Mouse (Mus musculus): ENCODE measurements at regions not wholly inside any gene's neighbourhood (a gene's known extent, or its start where the extent isn't known, plus 50 kb on each side); places are given as distances from the start of the nearest gene placed in this dataset.

- Histone ChIP-seq H3K9me3 (ENCODE audit: control insufficient read depth, low read depth, low read length) (no peaks in the 10 kb centered on the region), H3K27me3 (ENCODE audit: control insufficient read depth, insufficient read depth, low read length) (no peaks in the 10 kb centered on the region), H3K27ac (ENCODE audit: low read length) (no peak overlapping the region), H3K4me3 (ENCODE audit: low read depth, low read length) (no peak overlapping the region), H3K4me2 (replicated peaks; ENCODE audit: low read depth, low read length) (no peak overlapping the region), H3K9ac (replicated peaks; ENCODE audit: low read depth, low read length) (no peak overlapping the region), H3K36me3 (ENCODE audit: control insufficient read depth, insufficient read depth, low read length) (no peaks in the 10 kb centered on the region), H3K4me1 (ENCODE audit: control insufficient read depth, insufficient read depth, low read length) (no peaks in the 10 kb centered on the region)
- 76% methylated on average over 7 of the region's 7 CpGs for WGBS
- ATAC-seq (ENCODE audit: insufficient number of reproducible peaks, insufficient read depth, low FRiP score, low read depth): no peak
Measured at GRCm38 (mm10) chr2:124918986-124919761, 148.8 kb upstream of the Slc24a5 start.

GRCm38 (mm10) chr2:124919762-124920255 is 148.1 kb upstream of the Slc24a5 start:
- H3K27me3 ChIP-seq (ENCODE audit: control insufficient read depth, insufficient read depth, low read length): no peaks in the 10 kb centered on the region
- H3K4me1 ChIP-seq (ENCODE audit: control insufficient read depth, insufficient read depth, low read length): no peaks in the 10 kb centered on the region
- no peak overlapping the region for H3K9ac ChIP-seq (replicated peaks; ENCODE audit: low read depth, low read length)
- H3K4me3 ChIP-seq (ENCODE audit: low read depth, low read length): no peak overlapping the region
- no peak for ATAC-seq (ENCODE audit: insufficient number of reproducible peaks, insufficient read depth, low FRiP score, low read depth)
- no peaks in the 10 kb centered on the region for H3K9me3 ChIP-seq (ENCODE audit: control insufficient read depth, low read depth, low read length)
- no peak overlapping the region for H3K4me2 ChIP-seq (replicated peaks; ENCODE audit: low read depth, low read length)
- H3K36me3 ChIP-seq (ENCODE audit: control insufficient read depth, insufficient read depth, low read length): no peaks in the 10 kb centered on the region
- no peak overlapping the region for H3K27ac ChIP-seq (ENCODE audit: low read length)
- WGBS: 33% methylated on average over 1 of the region's 1 CpGs

GRCm38 (mm10) chr2:124920265-124920664 is 147.7 kb upstream of the Slc24a5 start:
- no peak overlapping the region for H3K27ac ChIP-seq (ENCODE audit: low read length)
- H3K4me3 ChIP-seq (ENCODE audit: low read depth, low read length): no peak overlapping the region
- H3K9me3 ChIP-seq (ENCODE audit: control insufficient read depth, low read depth, low read length): no peaks in the 10 kb centered on the region
- no peak for ATAC-seq (ENCODE audit: insufficient number of reproducible peaks, insufficient read depth, low FRiP score, low read depth)
- no peak overlapping the region for H3K9ac ChIP-seq (replicated peaks; ENCODE audit: low read depth, low read length)
- no peaks in the 10 kb centered on the region for H3K4me1 ChIP-seq (ENCODE audit: control insufficient read depth, insufficient read depth, low read length)
- WGBS: 31% methylated on average over 2 of the region's 2 CpGs
- no peak overlapping the region for H3K4me2 ChIP-seq (replicated peaks; ENCODE audit: low read depth, low read length)
- H3K36me3 ChIP-seq (ENCODE audit: control insufficient read depth, insufficient read depth, low read length): no peaks in the 10 kb centered on the region
- H3K27me3 ChIP-seq (ENCODE audit: control insufficient read depth, insufficient read depth, low read length): no peaks in the 10 kb centered on the region

- Histone ChIP-seq H3K4me3 (ENCODE audit: low read depth, low read length) (no peak overlapping the region), H3K9me3 (ENCODE audit: control insufficient read depth, low read depth, low read length) (no peaks in the 10 kb centered on the region), H3K27me3 (ENCODE audit: control insufficient read depth, insufficient read depth, low read length) (no peaks in the 10 kb centered on the region), H3K4me2 (replicated peaks; ENCODE audit: low read depth, low read length) (no peak overlapping the region), H3K9ac (replicated peaks; ENCODE audit: low read depth, low read length) (no peak overlapping the region), H3K27ac (ENCODE audit: low read length) (no peak overlapping the region), H3K4me1 (ENCODE audit: control insufficient read depth, insufficient read depth, low read length) (peaks cover 2% of the 10 kb centered on the region; the same call in 1 of the 2 replicates), H3K36me3 (ENCODE audit: control insufficient read depth, insufficient read depth, low read length) (no peaks in the 10 kb centered on the region)
- 92% methylated on average over 10 of the region's 10 CpGs for WGBS
- peak; percentile 81; the same call in 1 of the 2 replicates for ATAC-seq (ENCODE audit: insufficient number of reproducible peaks, insufficient read depth, low FRiP score, low read depth)
Measured at GRCm38 (mm10) chr2:124927882-124928758, 139.8 kb upstream of the Slc24a5 start.

GRCm38 (mm10) chr2:124928759-124929113 is 139.2 kb upstream of the Slc24a5 start:
- Histone ChIP-seq H3K4me3 (ENCODE audit: low read depth, low read length) (no peak overlapping the region), H3K27me3 (ENCODE audit: control insufficient read depth, insufficient read depth, low read length) (no peaks in the 10 kb centered on the region), H3K27ac (ENCODE audit: low read length) (no peak overlapping the region), H3K9me3 (ENCODE audit: control insufficient read depth, low read depth, low read length) (no peaks in the 10 kb centered on the region), H3K4me1 (ENCODE audit: control insufficient read depth, insufficient read depth, low read length) (peaks cover 2% of the 10 kb centered on the region; the same call in 1 of the 2 replicates), H3K36me3 (ENCODE audit: control insufficient read depth, insufficient read depth, low read length) (no peaks in the 10 kb centered on the region), H3K4me2 (replicated peaks; ENCODE audit: low read depth, low read length) (no peak overlapping the region), H3K9ac (replicated peaks; ENCODE audit: low read depth, low read length) (no peak overlapping the region)
- 55% methylated on average over 5 of the region's 5 CpGs for WGBS
- no peak; the same call in 1 of the 2 replicates for ATAC-seq (ENCODE audit: insufficient number of reproducible peaks, insufficient read depth, low FRiP score, low read depth)

- Histone ChIP-seq H3K4me3 (ENCODE audit: low read depth, low read length) (no peak overlapping the region), H3K4me1 (ENCODE audit: control insufficient read depth, insufficient read depth, low read length) (peaks cover 2% of the 10 kb centered on the region; the same call in 1 of the 2 replicates), H3K9me3 (ENCODE audit: control insufficient read depth, low read depth, low read length) (no peaks in the 10 kb centered on the region), H3K4me2 (replicated peaks; ENCODE audit: low read depth, low read length) (no peak overlapping the region), H3K36me3 (ENCODE audit: control insufficient read depth, insufficient read depth, low read length) (no peaks in the 10 kb centered on the region), H3K27ac (ENCODE audit: low read length) (no peak overlapping the region), H3K27me3 (ENCODE audit: control insufficient read depth, insufficient read depth, low read length) (no peaks in the 10 kb centered on the region), H3K9ac (replicated peaks; ENCODE audit: low read depth, low read length) (no peak overlapping the region)
- WGBS: 67% methylated on average over 7 of the region's 7 CpGs
- no peak for ATAC-seq (ENCODE audit: insufficient number of reproducible peaks, insufficient read depth, low FRiP score, low read depth)
Measured at GRCm38 (mm10) chr2:124930719-124931118, 137.2 kb upstream of the Slc24a5 start.

- Histone ChIP-seq H3K4me1 (ENCODE audit: control insufficient read depth, insufficient read depth, low read length) (peaks cover 2% of the 10 kb centered on the region; the same call in 1 of the 2 replicates), H3K27me3 (ENCODE audit: control insufficient read depth, insufficient read depth, low read length) (no peaks in the 10 kb centered on the region), H3K36me3 (ENCODE audit: control insufficient read depth, insufficient read depth, low read length) (no peaks in the 10 kb centered on the region), H3K4me3 (ENCODE audit: low read depth, low read length) (no peak overlapping the region), H3K4me2 (replicated peaks; ENCODE audit: low read depth, low read length) (no peak overlapping the region), H3K27ac (ENCODE audit: low read length) (no peak overlapping the region), H3K9ac (replicated peaks; ENCODE audit: low read depth, low read length) (no peak overlapping the region), H3K9me3 (ENCODE audit: control insufficient read depth, low read depth, low read length) (no peaks in the 10 kb centered on the region)
- WGBS: 69% methylated on average over 6 of the region's 6 CpGs
- ATAC-seq (ENCODE audit: insufficient number of reproducible peaks, insufficient read depth, low FRiP score, low read depth): no peak
Measured at GRCm38 (mm10) chr2:124932566-124932965, 135.4 kb upstream of the Slc24a5 start.

- no peaks in the 10 kb centered on the region for H3K36me3 ChIP-seq (ENCODE audit: control insufficient read depth, insufficient read depth, low read length)
- H3K27ac ChIP-seq (ENCODE audit: low read length): no peak overlapping the region
- ATAC-seq (ENCODE audit: insufficient number of reproducible peaks, insufficient read depth, low FRiP score, low read depth): no peak
- no peaks in the 10 kb centered on the region for H3K4me1 ChIP-seq (ENCODE audit: control insufficient read depth, insufficient read depth, low read length)
- WGBS: 63% methylated on average over 1 of the region's 1 CpGs
- H3K4me3 ChIP-seq (ENCODE audit: low read depth, low read length): no peak overlapping the region
- no peak overlapping the region for H3K4me2 ChIP-seq (replicated peaks; ENCODE audit: low read depth, low read length)
- no peaks in the 10 kb centered on the region for H3K9me3 ChIP-seq (ENCODE audit: control insufficient read depth, low read depth, low read length)
- no peak overlapping the region for H3K9ac ChIP-seq (replicated peaks; ENCODE audit: low read depth, low read length)
- H3K27me3 ChIP-seq (ENCODE audit: control insufficient read depth, insufficient read depth, low read length): no peaks in the 10 kb centered on the region
Measured at GRCm38 (mm10) chr2:124933876-124934275, 134.0 kb upstream of the Slc24a5 start.

All from stomach, embryonic 14.5 days (tissue).